ENCODE assay signal across 29 mouse cellular contexts in the genomic region with DNA sequence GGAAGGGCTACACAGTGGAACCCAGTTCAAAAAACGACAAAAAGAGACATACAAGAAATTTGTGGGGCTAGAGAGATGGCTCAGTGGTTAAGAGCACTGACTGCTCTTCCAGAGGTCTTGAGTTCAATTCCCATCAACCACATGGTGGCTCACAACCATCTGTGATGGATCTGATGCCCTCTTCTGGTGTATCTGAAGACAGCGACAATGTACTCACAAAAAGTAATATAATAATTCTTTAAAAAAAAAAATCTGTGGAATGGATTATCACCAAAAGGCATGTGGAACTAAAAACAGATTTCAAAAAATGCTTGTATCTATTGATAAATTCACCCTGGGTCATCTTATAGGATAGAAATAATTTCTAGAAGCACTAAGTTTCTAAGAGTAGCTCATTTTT. TPM values are rescaled to one million over a fixed set of nuclear protein-coding genes. Genes with fewer than 3 reads are reported as not detected.
A peak's percentile ranks its signal among the peaks of the same experiment; 100 is the strongest.
DNase-seq lines count a peak whose midpoint lies in the region; ATAC-seq and TF ChIP-seq lines count a peak whose summit lies in the region.
"Had no signal": no experiment of that assay in that cellular context is flagged by ENCODE, and none has a peak within 500 bp of the region (broad histone marks: within the 10 kb centered on the region; RNA-seq: fewer than 3 reads in every experiment).

No protein-coding gene starts in this region.

- H3K4me2 ChIP-seq in forebrain, embryonic 13.5 days, result no peak overlapping the region
- H3K4me2 ChIP-seq: embryonic facial prominence, embryonic 15.5 days; forebrain, embryonic 12.5 days; heart, embryonic 11.5 days; hindbrain, embryonic 13.5 days; limb, embryonic 13.5 days; liver, embryonic 13.5 days; lung, embryonic 15.5 days had no signal

- H3K4me3 ChIP-seq in gastrocnemius, adult 2 months, result no peak overlapping the region
- no peak overlapping the region for H3K4me3 ChIP-seq in layer of hippocampus, adult 2 months
- H3K4me3 ChIP-seq in forebrain, embryonic 13.5 days, result no peak overlapping the region
- H3K4me3 ChIP-seq: embryonic facial prominence, embryonic 10.5 days; embryonic facial prominence, embryonic 15.5 days; forebrain, embryonic 12.5 days; hindbrain, embryonic 13.5 days; limb, embryonic 13.5 days; liver, embryonic 13.5 days; lung, embryonic 15.5 days had no signal

- no peak for DNase-seq in gastrocnemius, adult 2 months
- DNase-seq in gastrocnemius, postnatal 14 days, result no peak
- DNase-seq in layer of hippocampus, adult 2 months (ENCODE audit: low spot score in 2 of 2), result no peak
- DNase-seq in layer of hippocampus, adult 9-11 months, result no peak
- DNase-seq in lung, postnatal 36 days, result peak; percentile 13
- DNase-seq in lung, postnatal 4 days, result no peak
- DNase-seq in splenic B cell, adult 2 months (ENCODE audit: low read depth, low spot score), result peak; percentile 26
- DNase-seq: adrenal gland, adult 8-10 months; cerebellum, adult 11 months; cerebellum, postnatal 10 days; gastrocnemius, postnatal 25 days; heart, adult 11 months; heart, postnatal 4 days; kidney, adult 2 months; kidney, postnatal 10 days; liver, embryonic 13.5 days; midbrain, embryonic 14.5 days; thymus, postnatal 25 days had no signal

- intact Hi-C loops in gastrocnemius, adult 2 months (cut with DNase I), result no loop called here
- intact Hi-C loops in gastrocnemius, postnatal 14 days (cut with DNase I; ENCODE audit: low total_unique reads), result no loop called here

- TF ChIP-seq CTCF in gastrocnemius, adult 2 months (IDR thresholded peaks at IDR 0.05), result peak; percentile 39; the same call in 1 of the 2 replicates
- peak; percentile 60 for TF ChIP-seq CTCF in layer of hippocampus, adult 2 months (conservative IDR thresholded peaks at IDR 0.05)

- WGBS in forebrain, embryonic 13.5 days, result 80% methylated on average over 2 of the region's 2 CpGs

- ATAC-seq in forebrain, embryonic 13.5 days, result no peak
- ATAC-seq: CD4-positive, CD25-positive, alpha-beta regulatory T cell, adult 4 months; inflammation-experienced regulatory T-cells, adult 6 months had no signal

- no peak overlapping the region for H3K9ac ChIP-seq in forebrain, embryonic 13.5 days
- H3K9ac ChIP-seq: embryonic facial prominence, embryonic 15.5 days; forebrain, embryonic 12.5 days; hindbrain, embryonic 13.5 days; limb, embryonic 13.5 days; liver, embryonic 13.5 days; lung, embryonic 15.5 days had no signal

- H3K27me3 ChIP-seq in splenic B cell, adult 2 months (ENCODE audit: control insufficient read depth, insufficient read depth, low read length, poor library complexity, severe bottlenecking), result no peaks in the 10 kb centered on the region
- H3K27me3 ChIP-seq in forebrain, embryonic 13.5 days, result no peaks in the 10 kb centered on the region
- H3K27me3 ChIP-seq: embryonic facial prominence, embryonic 15.5 days; forebrain, embryonic 12.5 days; hindbrain, embryonic 13.5 days; limb, embryonic 13.5 days; liver, embryonic 13.5 days; lung, embryonic 15.5 days had no signal

- no peaks in the 10 kb centered on the region for H3K36me3 ChIP-seq in splenic B cell, adult 2 months (ENCODE audit: control insufficient read depth, insufficient read depth, low read length, poor library complexity, severe bottlenecking)
- peaks cover 4% of the 10 kb centered on the region; the same call in 1 of the 2 replicates for H3K36me3 ChIP-seq in forebrain, embryonic 13.5 days (ENCODE audit: poor library complexity, severe bottlenecking)

- no peaks in the 10 kb centered on the region for H3K9me3 ChIP-seq in forebrain, embryonic 13.5 days (replicated peaks)
- H3K9me3 ChIP-seq: embryonic facial prominence, embryonic 10.5 days; embryonic facial prominence, embryonic 15.5 days; forebrain, embryonic 12.5 days; hindbrain, embryonic 13.5 days; limb, embryonic 13.5 days; liver, embryonic 13.5 days; lung, embryonic 15.5 days had no signal

- H3K4me1 ChIP-seq in forebrain, embryonic 13.5 days, result no peaks in the 10 kb centered on the region
- H3K4me1 ChIP-seq: embryonic facial prominence, embryonic 15.5 days; forebrain, embryonic 12.5 days; limb, embryonic 13.5 days; lung, embryonic 15.5 days had no signal

- no peak overlapping the region for H3K27ac ChIP-seq in gastrocnemius, adult 2 months
- no peak overlapping the region for H3K27ac ChIP-seq in layer of hippocampus, adult 2 months
- no peak overlapping the region for H3K27ac ChIP-seq in forebrain, embryonic 13.5 days
- H3K27ac ChIP-seq: embryonic facial prominence, embryonic 10.5 days; embryonic facial prominence, embryonic 15.5 days; forebrain, embryonic 12.5 days; hindbrain, embryonic 13.5 days; limb, embryonic 13.5 days; liver, embryonic 13.5 days; lung, embryonic 15.5 days; macrophage had no signal

RNA-seq across cellular contexts. Expression of a gene that starts 10.2 kb away (rescaled TPM):
- total RNA-seq in gastrocnemius, adult 2 months (2021), result 10 to 100 TPM; 19.8 to 20.2 TPM
- 10 to 100 TPM; 19.4 to 19.7 TPM for total RNA-seq in gastrocnemius, postnatal 14 days (2021)
- 10 to 100 TPM; 69.9 to 70.5 TPM for total RNA-seq in layer of hippocampus, adult 2 months (2021)
- polyA plus RNA-seq in forebrain, embryonic 13.5 days (2015; fragmentation: Nextera tagmentation; extraction: Ambion mirVana), result 26.1 and 29.3 TPM in 2 replicates

Comparison
In these comparisons a context has a peak if more than half of its experiments do, and no peak if none do; other contexts are left out.
1. DNase-seq: peak in lung, postnatal 36 days (single experiment) and splenic B cell, adult 2 months (single experiment); none in gastrocnemius, adult 2 months (single experiment), gastrocnemius, postnatal 14 days (single experiment), layer of hippocampus, adult 2 months (0 of 2), layer of hippocampus, adult 9-11 months (single experiment) and lung, postnatal 4 days (0 of 2).